Mouse (Mus musculus): ENCODE results near the gene Ksr2.
"Not testable (repeated sequence)": the region's sequence is repeated elsewhere in the genome, so short reads cannot be mapped to it uniquely, and the experiment has no call there.

Ksr2 gene

DNA sequence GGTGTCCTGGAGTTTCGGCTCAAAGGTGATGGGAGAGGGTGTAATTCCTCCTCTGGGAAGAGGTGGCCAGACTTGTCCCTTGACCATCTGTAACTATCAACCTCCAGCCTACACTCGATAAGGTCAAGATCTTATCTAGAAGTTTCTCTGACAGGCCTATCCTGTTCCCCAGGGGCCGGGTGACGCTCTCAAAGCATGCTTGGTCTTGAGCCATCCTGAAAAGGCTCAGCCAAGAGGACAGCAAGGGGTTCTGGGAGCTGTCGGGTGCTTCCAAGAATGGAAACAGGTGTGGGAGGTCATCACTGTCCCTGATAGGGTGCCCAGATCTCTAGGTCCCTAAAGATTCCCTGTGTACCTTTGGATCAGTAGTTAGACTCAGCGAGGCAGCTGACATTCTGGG, 4.4 kb upstream of the Ksr2 start:
- DNase-seq: no peak

DNA sequence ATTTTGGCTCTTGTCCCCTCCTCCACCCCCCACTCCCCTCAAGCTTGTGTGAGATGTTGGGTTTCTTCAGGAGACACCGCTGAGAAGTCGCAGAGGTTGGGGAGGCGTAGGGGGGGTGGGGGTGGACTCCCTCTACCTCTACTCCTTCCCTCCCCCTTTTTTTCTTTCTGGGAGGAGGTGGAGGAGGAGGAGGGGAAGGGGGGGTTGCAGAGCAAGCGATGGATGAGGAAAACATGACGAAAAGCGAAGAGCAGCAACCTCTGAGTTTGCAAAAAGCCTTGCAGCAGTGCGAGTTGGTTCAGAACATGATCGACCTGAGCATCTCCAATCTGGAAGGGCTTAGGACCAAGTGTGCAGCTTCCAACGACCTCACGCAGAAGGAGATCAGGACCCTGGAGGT, 811 bp downstream of the Ksr2 start:
- DNase-seq: peak; percentile 51 to 53

DNA sequence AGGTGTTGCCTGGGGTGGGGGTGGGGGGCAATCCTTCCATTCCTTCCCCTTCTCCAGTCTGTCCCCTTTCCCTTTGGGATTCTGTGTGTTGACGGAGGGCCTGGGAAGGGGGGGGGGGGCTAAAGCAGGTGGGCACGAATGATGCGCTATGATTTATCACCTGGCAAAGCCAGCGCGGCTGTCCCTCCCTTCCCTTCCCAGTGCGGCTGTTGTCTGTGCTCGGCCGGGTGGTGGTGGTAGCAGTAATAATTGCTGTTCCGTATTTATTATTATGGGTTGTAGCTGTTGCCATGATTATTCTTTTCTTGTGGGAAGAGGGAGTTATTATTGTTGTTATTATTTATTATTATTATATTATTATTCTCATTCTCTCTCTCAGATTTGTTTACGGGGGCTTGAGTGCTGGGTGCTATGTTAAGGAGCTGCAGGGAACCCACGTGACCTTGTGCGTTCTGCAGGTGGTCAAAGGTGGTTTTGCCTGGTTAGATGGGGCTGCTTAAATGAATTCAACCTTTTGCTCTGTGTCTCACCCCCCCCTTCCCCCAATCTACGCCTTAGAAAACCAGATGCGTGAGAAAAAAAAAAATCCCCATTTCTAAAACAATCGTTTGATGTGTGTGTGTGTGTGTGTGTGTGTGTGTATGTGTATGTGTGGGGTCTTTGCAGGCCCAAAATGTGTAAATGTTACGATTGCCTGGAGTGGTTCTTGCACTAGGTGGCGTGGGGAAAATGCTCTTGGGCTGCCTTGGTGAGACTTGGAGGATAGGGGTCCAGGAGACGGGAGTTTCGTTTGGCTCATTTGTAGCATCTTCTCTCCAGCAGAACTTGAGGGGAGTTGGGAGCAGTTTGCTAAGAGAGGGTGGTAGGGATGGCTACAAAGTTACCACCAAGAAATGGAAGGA, 1.5 kb downstream of the Ksr2 start:
- peak; percentile 54 to 55 for DNase-seq

DNA sequence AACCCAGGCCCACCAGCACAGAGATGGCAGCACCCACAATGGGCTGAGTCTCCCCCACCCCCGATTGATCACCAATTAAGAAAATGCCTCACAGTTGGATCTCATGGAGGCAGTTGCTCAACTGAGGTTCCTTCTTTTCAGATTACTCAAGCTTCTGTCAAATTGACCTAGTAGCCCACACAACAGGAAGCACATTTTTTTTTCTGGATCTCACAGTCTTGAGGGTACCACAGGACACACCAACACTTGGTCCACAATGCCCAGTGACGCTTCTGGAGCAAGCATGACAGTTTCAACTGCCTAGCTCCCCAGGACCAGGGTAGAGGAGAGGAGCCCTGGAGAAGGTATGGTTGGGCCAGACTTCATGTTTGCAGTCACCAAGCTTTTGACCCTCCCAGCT, 3.6 kb downstream of the Ksr2 start:
- DNase-seq: no peak

DNA sequence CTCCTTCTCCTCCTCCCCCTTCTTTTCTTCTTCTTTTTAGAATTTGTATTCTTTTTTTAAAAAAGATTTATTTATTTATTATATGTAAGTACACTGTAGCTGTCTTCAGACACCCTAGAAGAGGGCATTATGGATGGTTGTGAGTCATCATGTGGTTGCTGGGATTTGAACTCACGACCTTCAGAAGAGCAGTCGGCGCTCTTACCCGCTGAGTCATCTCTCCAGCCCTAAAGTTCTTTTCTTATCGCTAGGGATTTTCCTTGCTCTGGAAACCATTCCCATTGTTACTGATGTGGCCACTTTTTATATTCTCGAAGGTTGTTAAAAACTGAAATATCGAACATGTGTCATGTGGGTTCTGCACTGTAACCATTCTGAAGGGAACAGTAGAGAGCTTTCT, 19.7 kb downstream of the Ksr2 start:
- not testable (repeated sequence) for DNase-seq

DNA sequence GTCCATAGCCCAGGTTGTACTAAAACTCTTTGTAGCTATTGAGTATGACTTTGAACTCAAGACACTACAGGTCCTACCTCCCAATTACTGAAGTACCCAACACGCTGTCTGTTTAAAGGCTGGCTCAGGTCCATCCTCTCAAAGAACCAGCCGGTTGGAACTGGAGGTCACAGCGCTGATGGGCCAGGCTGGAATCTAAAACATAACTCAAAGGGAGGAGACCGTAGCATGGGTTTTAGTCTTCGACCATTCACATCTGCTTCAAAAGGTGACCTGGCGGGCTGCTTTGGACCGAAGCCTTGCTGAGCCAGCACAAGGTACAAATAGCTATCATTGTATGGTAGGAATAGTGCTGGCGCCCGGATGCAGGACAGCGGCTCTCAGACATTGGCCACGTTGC, 26.5 kb downstream of the Ksr2 start:
- no peak for DNase-seq

DNA sequence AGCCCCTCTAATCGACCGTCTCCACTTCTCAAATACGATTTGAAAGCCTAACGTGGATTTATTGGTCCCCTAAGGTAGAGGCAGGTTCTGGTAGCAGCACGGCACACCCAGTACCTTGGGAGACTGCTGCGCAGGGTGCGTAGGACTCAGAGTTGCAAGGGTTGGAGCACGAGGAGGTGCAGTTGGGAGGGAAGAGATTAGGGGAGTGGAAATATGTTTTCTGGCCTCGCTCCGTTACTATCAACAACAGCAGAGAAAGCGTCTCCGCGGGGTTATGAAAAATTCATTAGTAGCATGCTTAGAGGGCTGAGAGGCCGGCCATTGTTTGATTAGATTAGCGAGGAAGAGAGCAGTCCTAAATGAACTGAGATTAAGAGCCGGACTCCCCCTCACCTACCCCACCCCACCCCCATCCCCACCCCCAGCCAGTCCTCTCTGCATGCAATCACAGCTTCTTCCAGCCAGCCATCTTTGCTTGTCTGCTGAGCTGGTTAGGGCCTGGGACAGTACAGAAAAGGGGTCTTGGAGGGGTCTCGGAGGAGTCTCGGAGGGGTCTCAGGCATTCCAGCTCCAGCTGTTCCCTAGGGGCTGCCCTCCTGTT, 27.5 kb downstream of the Ksr2 start:
- no peak for DNase-seq

DNA sequence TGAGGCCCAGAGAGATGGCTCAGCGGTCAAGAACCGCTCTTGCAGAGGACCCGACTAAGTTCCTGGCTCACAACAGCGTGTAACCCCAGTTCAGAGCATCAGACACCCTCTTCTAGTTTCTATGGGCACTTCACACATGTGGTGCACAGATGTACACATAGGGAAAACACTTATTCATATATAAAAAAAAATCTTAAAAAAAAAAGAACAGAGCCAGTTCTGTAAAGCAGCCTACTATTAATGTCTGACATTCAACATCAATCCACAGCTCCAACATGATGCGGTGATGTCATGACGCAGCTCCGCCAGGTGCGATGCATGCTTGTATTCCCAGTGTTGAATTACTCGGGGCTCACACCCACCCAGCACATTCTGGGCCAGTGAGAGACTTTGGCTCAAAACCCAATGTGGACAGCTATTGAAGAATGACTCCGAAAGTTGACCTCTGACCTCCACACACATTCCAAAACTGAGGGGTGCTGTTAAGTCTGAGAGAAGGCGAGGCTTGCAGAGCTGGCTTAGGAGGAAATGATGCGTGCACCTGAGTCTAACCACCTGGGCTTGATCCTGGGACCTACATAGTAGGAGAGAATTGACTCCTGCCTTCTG, 28.5 kb downstream of the Ksr2 start:
- no peak for DNase-seq

DNA sequence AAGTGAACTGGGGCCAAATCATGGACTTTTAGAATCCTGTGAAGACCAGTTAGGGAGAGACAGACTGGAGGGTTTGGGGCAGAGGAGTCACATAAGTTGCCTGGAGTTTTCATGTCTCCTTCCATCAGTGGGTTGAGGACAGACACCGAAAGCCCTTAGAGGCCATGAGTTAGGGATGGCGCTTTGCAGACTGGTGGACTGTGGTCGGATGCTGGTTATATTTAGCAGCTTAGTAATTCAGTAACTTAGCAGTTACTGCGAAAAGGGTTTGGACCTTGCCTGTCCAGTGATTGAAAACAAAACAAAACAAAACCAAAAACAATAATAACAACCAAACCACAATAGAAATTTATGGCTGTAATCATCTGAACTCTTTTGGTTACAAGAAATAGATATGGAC, 29.3 kb downstream of the Ksr2 start:
- no peak for DNase-seq

DNA sequence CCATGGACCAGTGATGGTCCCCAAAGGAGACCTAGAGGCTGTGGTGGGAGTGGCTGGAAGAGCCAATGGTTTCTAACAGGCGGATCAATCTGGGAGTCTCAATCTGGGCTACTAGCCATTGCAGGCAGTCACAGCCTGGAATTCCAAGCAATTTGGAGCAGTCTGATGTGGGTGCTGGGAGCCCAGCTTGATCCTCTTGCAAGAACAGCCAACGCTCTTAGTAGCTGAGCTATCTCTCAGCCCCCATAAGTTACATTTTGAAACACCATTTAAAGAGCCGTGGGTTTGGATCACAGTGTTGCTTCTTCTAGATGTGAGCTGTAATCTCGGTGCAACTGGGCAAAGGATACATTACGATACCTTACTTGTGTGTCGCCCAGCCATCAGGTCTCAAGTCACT, 30.1 kb downstream of the Ksr2 start:
- no peak for DNase-seq

DNA sequence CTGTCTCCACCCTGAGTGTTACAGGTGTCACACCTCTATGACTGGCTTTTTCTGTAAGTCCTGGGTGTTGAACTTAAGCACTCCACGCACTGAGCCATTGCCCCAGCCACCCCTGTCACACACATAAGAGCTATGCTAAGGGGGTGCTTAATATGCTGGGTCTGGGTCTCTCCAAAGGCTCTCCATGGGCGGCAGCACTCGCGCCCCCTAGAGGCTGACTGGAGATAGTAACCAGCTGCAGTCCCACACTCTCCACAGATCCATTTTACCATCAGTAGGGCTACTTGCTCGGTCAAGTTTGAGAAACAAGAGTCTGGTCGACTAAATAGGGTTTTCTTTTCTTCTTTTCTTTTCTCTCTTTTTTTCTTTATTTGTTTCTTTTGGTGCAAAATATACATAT, 33.9 kb downstream of the Ksr2 start:
- no peak for DNase-seq

DNA sequence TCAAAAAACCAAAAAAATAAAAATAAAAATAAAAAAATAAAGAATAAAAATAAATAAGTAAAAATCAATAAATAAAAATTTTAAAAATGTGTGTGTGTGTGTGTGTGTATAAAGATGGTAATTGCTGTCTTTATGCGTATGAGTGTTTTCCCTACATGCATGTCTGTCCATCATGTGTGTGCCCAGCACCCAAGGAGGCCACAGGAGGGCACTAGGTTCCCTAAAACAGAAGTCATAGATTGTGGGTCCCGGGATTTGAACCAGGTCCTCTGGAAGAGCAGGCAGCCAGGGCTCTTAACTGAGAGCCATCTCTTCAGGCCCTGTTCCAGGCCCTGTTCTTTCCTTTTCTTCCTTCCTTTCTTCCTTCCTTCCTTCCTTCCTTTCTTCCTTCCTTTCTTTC, 38.2 kb downstream of the Ksr2 start:
- DNase-seq: no peak

DNA sequence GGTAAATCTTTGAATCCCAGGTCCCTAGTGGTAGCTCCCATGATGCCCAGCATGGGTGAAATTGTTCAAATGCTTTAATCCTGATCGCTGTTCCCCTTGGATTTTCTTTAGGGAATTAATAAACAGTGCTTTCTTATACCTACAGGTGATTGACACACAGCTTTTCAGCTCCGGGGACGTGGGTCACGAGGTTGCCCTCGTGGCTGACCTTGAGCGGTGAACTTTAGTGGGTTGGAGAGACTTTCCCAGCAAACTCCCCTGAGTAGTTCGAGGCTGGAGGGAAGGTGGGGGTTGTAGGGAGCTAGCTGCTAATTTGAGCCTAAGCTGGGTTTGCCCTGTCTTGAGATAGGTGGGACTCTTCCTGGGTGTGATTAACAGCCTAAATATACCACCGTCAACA, 41.7 kb downstream of the Ksr2 start:
- DNase-seq: no peak

DNA sequence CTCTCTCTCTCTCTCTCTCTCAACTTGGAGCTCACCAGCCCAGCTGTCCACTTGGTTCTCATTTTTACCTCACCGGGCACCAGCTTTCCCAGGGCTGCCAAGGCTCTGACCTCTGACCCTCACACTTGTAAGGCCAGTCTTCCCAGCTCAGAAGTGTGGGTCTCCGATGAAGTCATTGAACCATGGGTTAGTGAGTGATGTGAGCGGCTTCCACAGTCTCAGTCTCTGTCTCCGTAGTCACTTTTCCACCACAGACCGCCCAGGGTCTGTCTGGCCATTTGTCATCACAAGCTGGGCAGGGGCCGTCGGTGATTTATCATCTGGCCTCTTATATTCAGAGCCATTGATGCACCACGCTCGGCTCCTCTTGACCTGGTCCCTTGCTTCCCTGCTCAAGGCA, 43.3 kb downstream of the Ksr2 start:
- no peak for DNase-seq

DNA sequence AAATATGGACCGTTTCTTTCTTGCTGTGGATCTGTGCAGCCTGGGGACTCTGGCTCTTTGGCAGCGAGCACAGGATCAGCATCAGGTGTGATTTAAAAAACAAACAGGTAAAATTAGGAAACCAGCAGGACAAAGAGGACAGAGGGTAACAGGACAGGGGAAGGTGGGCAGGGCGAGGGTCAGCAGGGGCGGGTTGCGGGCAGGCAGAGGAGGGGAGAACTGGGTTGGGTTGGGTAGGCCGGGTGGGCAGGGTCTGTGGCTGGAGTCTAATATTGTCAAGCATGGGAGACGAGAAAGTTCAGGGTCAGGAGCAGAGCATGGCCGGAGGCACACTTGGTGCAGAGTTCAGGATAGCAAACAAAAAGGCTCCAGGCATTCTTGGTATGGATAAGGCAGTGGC, 43.8 kb downstream of the Ksr2 start:
- no peak for DNase-seq

DNA sequence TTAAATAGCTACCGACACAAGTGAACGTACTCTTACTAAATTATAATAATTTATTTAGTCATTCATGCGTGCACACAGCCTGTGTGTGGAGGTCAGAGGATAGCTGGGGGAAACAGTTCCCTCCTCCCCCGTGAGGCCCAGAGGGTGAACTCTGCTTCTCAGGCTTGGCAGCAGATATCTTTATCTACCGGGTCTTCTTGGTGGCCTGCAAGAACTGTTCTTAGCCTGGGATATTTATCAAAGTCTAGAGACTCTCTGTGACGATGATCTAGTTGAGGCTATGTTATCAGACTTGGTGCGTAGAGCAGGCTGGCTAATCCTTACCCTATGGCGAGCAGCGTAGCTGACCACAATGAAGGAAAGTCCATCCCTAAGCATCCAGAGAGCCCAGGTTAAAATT, 45.1 kb downstream of the Ksr2 start:
- DNase-seq: no peak

DNA sequence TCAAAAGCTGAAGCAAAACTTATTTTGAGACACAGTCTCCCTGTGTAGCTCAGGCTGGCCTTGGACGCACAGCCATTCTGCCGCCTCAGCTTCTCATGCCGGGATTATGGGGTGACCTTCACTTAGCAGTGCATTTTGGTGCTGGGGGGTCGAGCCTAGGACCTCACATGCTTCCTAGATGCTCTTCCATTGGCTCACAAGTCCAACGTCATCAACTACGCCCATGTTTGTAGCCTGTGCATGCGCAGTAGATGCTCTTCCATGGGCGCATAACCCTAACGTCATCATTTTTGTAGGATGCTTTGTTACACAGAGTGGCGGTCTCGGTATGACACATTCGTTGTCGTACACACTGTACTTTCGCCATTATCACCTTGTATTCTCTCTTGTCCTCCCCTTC, 46.5 kb downstream of the Ksr2 start:
- no peak for DNase-seq

DNA sequence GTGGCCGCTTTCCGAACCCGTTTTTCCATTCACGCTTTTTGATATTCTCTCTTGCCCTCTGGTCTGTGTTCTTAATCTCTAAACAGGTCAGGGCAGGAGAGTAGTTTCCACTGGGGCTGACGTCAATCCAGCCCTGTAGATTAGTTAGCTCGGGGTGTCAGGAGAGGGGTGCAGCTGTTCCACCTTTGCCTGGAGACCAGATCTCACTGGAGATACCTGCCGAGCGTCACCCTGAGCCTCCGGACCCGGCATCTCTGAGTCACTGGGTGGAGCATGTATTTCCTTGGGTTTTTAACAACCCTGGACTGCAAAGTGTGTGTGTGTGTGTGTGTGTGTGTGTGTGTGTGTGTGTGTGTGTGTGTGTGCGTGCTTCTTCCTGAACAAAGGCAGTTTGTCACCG, 53.3 kb downstream of the Ksr2 start:
- DNase-seq: no peak

DNA sequence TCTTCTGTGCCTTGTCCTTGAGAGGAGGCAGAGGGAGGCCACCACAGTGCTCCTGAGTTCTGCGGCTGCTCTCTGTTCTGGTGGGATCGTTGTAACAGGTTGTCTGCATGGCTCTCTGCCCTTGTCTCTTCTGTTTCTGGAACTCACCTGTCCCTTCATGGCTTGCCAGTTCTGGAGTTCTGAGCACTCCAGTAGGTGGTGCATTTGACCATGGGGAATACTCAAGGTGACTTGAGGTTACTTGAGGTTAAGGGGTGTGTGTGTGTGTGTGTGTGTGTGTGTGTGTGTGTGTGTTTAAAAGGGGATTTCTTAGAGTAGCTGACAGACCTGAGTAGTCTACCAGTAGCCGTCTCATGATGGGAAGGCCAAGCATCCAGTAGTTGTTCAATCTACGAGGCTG, 55.2 kb downstream of the Ksr2 start:
- DNase-seq: no peak

DNA sequence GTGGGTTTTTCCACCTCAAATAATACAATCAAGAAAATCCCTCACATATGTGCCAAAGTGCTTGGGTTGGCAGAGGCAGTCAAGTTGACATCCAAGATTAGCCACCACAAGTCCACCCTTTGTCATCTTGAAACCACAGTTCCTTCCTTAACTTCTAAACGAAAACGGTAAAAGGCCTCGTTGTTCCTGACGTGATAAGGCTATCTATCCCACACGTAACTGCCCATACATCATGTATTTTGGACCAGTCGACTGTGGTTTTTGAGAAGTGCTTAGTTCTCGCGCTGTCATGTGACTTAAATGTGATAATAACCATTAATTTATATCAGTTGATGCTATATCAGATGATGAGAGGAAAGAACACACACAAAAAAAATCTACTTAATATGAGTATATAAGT, 55.8 kb downstream of the Ksr2 start:
- no peak for DNase-seq

DNA sequence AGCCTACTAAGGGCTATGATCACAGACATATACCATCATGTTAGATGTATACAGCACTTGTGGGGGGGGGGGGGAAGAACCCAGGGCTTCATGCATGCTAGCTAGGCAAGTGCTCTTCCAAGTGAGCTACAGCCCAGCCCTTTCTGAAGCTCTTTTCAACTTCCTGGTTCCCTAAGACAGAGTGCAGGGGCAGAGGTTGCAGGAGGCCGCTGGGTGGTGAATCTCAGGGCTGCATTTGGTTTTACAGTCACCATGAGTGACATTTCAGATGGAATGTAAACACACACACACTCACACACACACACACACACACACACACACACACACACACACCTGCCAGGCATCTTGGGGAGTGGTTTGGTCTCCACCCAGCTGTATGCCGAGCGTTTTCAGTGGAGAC, 67.4 kb downstream of the Ksr2 start:
- no peak for DNase-seq

DNA sequence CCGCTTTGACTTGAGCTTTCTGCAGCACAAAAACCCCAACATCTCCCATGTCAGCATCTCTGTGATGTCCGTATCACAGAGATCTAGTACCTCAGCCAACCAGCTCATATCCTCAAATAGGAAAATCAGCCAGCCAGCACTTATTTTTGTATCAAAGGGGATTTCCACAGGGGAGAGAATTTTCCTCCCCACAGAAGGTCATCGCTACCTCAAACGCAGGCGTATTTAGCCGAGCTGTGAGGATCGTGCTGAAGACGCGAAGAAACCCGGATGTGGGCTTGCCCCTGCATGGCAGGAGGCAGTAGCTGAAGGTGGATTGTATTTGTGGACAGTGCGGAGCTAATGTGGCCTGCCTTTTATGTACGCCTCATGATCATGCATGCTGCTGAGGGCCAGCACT, 67.8 kb downstream of the Ksr2 start:
- no peak for DNase-seq

DNA sequence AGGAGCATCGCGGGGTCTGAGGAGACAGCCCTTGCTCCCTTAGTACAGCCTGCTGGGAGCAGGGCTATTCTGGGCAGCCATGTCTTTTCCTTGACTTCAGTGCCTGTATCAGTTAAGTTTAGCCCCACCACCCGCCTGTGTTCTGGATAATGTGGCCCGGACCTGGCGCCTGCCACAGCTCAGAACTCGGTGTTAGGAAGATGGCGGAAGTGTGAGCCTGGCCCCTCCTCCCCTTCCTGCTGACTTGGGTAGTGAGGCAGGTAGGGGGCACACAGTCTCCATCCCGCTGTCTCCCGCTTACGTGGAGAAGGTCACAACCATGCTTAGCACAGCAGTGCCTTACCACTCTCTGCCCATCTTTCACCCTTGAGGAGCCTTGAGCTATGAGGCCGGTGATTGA, 68.2 kb downstream of the Ksr2 start:
- DNase-seq: no peak

DNA sequence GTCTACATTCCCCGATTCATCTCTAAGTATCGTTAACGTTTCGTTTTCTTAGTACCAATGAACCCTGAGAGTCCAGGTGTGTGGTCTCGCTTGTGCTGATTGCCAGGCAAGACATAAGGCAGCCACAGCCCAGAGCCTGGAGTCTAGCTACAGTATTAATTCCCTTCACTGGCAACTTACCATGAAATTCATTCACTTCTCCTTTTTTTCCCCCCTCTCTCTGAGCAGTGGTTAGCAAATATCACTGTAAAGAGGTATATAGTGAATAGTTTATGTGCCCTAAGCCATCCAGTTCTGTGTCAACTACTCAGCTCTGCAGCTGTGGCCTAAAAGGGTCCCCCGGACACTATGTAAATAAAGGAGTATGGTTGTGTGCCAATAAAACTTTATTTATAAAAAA, 71.6 kb downstream of the Ksr2 start:
- no peak for DNase-seq

Data from cerebellum, postnatal 14 days (tissue).